Mouse (Mus musculus) small intestine, adult 2 months (tissue): Measurements from ENCODE around the gene Cdca3.
"Not testable (repeated sequence)": the region's sequence is repeated elsewhere in the genome, so short reads cannot be mapped to it uniquely, and the experiment has no call there.

Source experiments
- CTCF ChIP-seq: fragments of 200-500 bp; IDR thresholded peaks from 2 replicates; pipeline ENCODE4 v1.5.1; 2012; ENCODE audit warnings: low read depth, mild to moderate bottlenecking, control low read depth, inconsistent platforms, low read length, moderate library complexity, mixed read lengths; ENCODE audit not compliant: insufficient replicate concordance, insufficient read length; ENCODE audit errors: extremely low read depth
- POLR2A ChIP-seq: fragments of 200-500 bp; IDR thresholded peaks from 2 replicates; pipeline ENCODE4 v1.6.1; 2012; ENCODE audit warnings: low read depth, mild to moderate bottlenecking, control low read depth, inconsistent platforms, low read length, moderate library complexity

GRCm38 (mm10) chr6:124803691-124804090, 25.7 kb upstream of the Cdca3 start:
- TF ChIP-seq CTCF, POLR2A: not testable (repeated sequence)
